Mouse (Mus musculus): ENCODE measurements at regions not wholly inside any gene's neighbourhood (a gene's known extent, or its start where the extent isn't known, plus 50 kb on each side); places are given as distances from the start of the nearest gene placed in this dataset.

DNA sequence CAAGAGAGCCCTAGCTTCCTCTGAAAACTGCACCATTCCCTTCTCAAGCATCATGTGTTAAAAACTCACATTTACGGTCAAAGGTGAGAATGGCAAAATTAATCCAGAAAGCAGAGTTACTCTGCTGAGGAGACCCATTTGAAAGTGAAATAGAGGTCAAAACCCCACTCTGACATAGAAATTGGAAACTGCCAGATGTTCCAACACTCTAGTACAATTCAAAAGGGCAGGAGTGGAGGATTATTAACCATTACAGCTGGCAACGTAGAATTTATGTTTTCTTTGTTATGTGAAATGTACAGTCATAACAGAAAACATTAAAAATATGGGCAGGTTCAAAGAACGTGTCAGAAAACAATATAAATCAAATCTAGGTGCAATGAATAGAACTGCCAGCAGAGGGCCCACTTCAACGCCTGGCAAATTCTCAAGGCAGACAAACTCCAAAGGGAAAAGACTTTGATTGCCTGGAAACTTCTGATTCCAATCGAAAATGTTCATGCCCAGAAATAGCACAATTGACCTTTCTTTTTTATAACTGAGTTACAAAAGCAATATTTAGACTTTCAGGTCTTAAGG lies 54.2 kb upstream of the Rfpl4b start:
- 17% methylated on average over 5 of the region's 5 CpGs for WGBS
- Histone ChIP-seq H3K27me3 (ENCODE audit: control insufficient read depth, insufficient read depth, low read length) (no peaks in the 10 kb centered on the region), H3K4me3 (replicated peaks; ENCODE audit: insufficient read depth, low read depth, low read length) (no peak overlapping the region), H3K4me1 (ENCODE audit: control insufficient read depth, insufficient read depth, low read length) (no peaks in the 10 kb centered on the region), H3K27ac (ENCODE audit: insufficient read depth, low read length) (no peak overlapping the region)
- DNase-seq = peak; percentile 18 to 30
- TF ChIP-seq CTCF (IDR thresholded peaks at IDR 0.05; ENCODE audit: borderline replicate concordance, insufficient read depth, low read depth, low read length) (peak; percentile 34; the same call in 1 of the 2 replicates), POLR2A (IDR thresholded peaks at IDR 0.05; ENCODE audit: borderline replicate concordance, insufficient read depth, low read length) (no peak)

DNA sequence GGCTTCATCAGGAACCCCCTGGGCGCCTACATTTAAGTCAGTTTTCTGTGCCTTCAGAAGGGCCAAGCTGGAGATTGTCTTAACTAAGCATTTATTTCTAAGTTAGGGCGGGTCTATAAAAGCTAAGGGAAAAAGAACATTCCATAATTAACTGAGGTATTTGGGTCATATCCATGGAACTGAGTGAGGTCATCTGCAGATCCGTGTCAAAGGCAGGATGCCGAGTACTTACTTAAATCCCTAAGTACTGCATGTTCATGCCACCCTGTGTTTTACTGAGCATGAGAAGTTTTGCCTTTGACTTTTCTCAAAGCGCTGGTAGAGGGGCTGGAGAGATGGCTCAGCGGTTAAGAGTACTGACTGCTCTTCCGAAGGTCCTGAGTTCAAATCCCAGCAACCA lies 57.7 kb upstream of the Rfpl4b start:
- Histone ChIP-seq H3K27ac (ENCODE audit: insufficient read depth, low read length) (no peak overlapping the region), H3K4me1 (ENCODE audit: control insufficient read depth, insufficient read depth, low read length) (no peaks in the 10 kb centered on the region), H3K4me3 (replicated peaks; ENCODE audit: insufficient read depth, low read depth, low read length) (no peak overlapping the region), H3K27me3 (ENCODE audit: control insufficient read depth, insufficient read depth, low read length) (no peaks in the 10 kb centered on the region)
- no peak for DNase-seq
- TF ChIP-seq CTCF (IDR thresholded peaks at IDR 0.05; ENCODE audit: borderline replicate concordance, insufficient read depth, low read depth, low read length) (no peak), POLR2A (IDR thresholded peaks at IDR 0.05; ENCODE audit: borderline replicate concordance, insufficient read depth, low read length) (no peak)
- WGBS = 95% methylated on average over 7 of the region's 7 CpGs

DNA sequence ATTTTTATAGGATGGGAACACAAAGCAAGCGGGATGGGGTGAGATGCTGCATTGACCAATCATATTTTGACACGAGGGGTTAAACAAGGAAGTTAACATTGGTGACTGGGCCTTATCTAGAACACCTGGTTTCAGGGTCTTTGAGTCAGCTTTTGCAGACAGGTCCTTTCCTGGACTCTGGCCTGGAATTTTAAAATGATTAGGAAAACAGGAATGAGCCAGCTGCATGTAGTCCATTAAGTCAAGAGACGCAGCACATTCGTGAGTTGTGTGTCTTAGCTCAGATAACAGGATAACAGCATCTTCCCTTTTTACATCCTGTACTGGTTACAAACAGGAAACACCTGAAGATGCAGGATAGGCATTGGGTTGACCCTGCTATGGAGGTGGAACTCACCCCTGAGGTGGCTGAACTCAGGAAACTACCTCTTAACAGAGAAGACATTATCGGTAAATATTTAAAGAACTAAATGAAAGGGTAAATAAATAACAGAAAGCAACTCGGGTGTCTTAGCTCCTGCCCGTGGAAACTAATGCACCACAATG lies 59.1 kb upstream of the Rfpl4b start:
- Histone ChIP-seq H3K27ac (ENCODE audit: insufficient read depth, low read length) (no peak overlapping the region), H3K27me3 (ENCODE audit: control insufficient read depth, insufficient read depth, low read length) (no peaks in the 10 kb centered on the region), H3K4me3 (replicated peaks; ENCODE audit: insufficient read depth, low read depth, low read length) (no peak overlapping the region), H3K4me1 (ENCODE audit: control insufficient read depth, insufficient read depth, low read length) (no peaks in the 10 kb centered on the region)
- no peak for DNase-seq
- TF ChIP-seq CTCF (IDR thresholded peaks at IDR 0.05; ENCODE audit: borderline replicate concordance, insufficient read depth, low read depth, low read length) (no peak), POLR2A (IDR thresholded peaks at IDR 0.05; ENCODE audit: borderline replicate concordance, insufficient read depth, low read length) (no peak)
- WGBS = 91% methylated on average over 7 of the region's 7 CpGs

DNA sequence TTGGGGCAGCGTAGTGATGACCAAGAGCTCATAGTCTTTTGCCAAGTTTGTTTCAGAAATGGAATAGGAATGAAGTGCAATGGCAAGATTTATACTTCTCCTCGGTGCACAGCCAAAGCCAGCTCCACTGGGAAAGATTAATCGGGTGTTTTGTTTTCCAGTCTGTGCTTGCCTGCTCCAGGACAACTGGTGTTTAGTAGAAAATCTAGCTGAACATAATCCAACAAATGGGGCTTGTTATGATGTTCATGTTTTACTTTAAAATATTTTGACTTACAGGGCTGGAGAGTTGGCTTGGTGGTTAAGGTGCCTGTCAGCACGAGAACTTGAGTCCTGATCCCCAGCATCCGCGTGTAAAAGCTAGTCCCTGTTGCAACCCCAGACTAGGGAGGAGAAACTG lies 60.6 kb upstream of the Rfpl4b start:
- no peak for DNase-seq
- Histone ChIP-seq H3K27ac (ENCODE audit: insufficient read depth, low read length) (no peak overlapping the region), H3K4me1 (ENCODE audit: control insufficient read depth, insufficient read depth, low read length) (no peaks in the 10 kb centered on the region), H3K4me3 (replicated peaks; ENCODE audit: insufficient read depth, low read depth, low read length) (no peak overlapping the region), H3K27me3 (ENCODE audit: control insufficient read depth, insufficient read depth, low read length) (no peaks in the 10 kb centered on the region)
- TF ChIP-seq CTCF (IDR thresholded peaks at IDR 0.05; ENCODE audit: borderline replicate concordance, insufficient read depth, low read depth, low read length) (no peak), POLR2A (IDR thresholded peaks at IDR 0.05; ENCODE audit: borderline replicate concordance, insufficient read depth, low read length) (no peak)
- 86% methylated on average over 6 of the region's 6 CpGs for WGBS

DNA sequence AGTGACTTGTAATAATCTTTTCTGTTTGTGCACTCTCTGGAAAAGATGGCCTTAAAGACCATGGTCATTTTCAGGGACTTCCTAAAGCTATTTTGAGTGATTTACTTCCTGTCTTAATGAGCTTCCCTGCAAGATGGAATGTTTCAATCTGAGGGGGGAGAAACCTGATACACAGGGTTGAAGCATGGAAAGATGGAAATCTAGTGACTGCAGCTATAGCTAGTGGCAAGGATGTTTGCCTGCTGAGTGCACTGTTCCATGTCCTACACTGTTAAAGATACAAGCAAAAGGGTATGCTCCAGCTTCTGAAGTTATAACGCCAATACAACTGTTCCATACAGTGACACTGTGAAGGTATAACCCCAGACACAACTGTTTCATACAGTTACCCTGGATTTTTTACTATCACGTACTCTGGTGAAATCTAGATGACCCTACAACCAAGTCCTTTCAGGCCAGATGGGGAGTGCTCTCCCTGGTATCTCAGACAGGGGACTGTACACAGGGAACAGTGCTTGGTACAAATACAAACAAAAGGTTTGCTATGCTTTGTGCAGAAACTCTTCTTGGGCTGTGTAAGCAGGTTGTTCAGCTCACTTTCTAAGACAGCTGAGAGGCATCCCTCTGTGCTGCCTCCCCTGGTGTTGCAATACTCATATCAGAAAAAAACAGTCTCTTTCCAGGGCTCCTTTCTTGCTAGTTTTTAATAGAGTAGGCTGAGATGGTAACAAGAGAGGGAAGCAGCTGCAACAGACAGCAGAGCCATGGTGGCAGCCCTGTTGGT lies 62.4 kb upstream of the Rfpl4b start:
- TF ChIP-seq CTCF (IDR thresholded peaks at IDR 0.05; ENCODE audit: borderline replicate concordance, insufficient read depth, low read depth, low read length) (no peak), POLR2A (IDR thresholded peaks at IDR 0.05; ENCODE audit: borderline replicate concordance, insufficient read depth, low read length) (no peak)
- Histone ChIP-seq H3K27me3 (ENCODE audit: control insufficient read depth, insufficient read depth, low read length) (no peaks in the 10 kb centered on the region), H3K4me3 (replicated peaks; ENCODE audit: insufficient read depth, low read depth, low read length) (no peak overlapping the region), H3K4me1 (ENCODE audit: control insufficient read depth, insufficient read depth, low read length) (no peaks in the 10 kb centered on the region), H3K27ac (ENCODE audit: insufficient read depth, low read length) (no peak overlapping the region)
- no peak for DNase-seq
- 82% methylated on average over 2 of the region's 2 CpGs for WGBS

DNA sequence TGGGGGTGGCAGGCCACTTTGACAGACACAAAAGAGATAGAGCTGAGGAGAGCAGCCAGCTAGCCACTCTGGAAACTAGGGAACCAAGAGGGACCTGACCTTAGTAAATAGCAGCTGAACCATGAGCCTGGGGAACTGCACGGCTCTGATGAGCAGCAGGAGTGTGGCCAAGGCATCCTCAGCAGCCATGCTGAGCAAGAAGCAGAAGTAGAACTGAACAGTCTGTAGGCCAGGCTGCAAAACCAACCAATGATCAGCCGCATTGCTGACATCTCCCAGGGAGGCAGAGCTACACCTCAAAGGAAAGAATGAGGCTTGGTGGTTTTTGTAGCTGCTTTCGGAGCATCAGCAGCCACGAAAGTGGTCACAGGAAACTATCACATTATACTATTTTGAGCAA lies 63.1 kb upstream of the Rfpl4b start:
- 61% methylated on average over 4 of the region's 4 CpGs for whole genome bisulfite sequencing
- DNase-seq = no peak
- Histone ChIP-seq H3K4me1 (ENCODE audit: control insufficient read depth, insufficient read depth, low read length) (no peaks in the 10 kb centered on the region), H3K27me3 (ENCODE audit: control insufficient read depth, insufficient read depth, low read length) (no peaks in the 10 kb centered on the region), H3K4me3 (replicated peaks; ENCODE audit: insufficient read depth, low read depth, low read length) (no peak overlapping the region), H3K27ac (ENCODE audit: insufficient read depth, low read length) (no peak overlapping the region)
- no peak for TF ChIP-seq CTCF (IDR thresholded peaks at IDR 0.05; ENCODE audit: borderline replicate concordance, insufficient read depth, low read depth, low read length)
- no peak for TF ChIP-seq POLR2A (IDR thresholded peaks at IDR 0.05; ENCODE audit: borderline replicate concordance, insufficient read depth, low read length)

DNA sequence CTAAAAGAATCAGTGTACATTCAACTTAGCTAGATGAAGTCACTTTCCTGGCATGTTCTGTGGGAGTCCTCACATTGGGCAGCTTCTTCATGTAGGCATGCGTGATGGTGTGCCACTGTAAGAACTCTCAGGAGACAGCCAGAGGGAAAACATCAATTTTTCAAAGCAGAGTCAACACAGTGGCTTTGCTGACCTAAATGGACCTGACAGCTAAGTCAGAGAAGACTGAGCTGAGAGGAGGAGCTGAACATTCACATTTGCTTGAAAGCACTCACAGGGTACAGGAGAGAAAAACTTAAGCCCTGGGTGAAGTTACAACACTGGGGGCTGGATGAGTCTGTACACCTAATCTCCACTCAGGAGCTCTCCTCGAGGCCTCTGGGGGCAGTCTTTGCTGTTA lies 64.9 kb upstream of the Rfpl4b start:
- Histone ChIP-seq H3K27ac (ENCODE audit: insufficient read depth, low read length) (no peak overlapping the region), H3K27me3 (ENCODE audit: control insufficient read depth, insufficient read depth, low read length) (no peaks in the 10 kb centered on the region), H3K4me3 (replicated peaks; ENCODE audit: insufficient read depth, low read depth, low read length) (no peak overlapping the region), H3K4me1 (ENCODE audit: control insufficient read depth, insufficient read depth, low read length) (no peaks in the 10 kb centered on the region)
- TF ChIP-seq CTCF (IDR thresholded peaks at IDR 0.05; ENCODE audit: borderline replicate concordance, insufficient read depth, low read depth, low read length) (no peak), POLR2A (IDR thresholded peaks at IDR 0.05; ENCODE audit: borderline replicate concordance, insufficient read depth, low read length) (no peak)
- 38% methylated on average over 2 of the region's 2 CpGs for whole genome bisulfite sequencing
- DNase-seq = no peak

DNA sequence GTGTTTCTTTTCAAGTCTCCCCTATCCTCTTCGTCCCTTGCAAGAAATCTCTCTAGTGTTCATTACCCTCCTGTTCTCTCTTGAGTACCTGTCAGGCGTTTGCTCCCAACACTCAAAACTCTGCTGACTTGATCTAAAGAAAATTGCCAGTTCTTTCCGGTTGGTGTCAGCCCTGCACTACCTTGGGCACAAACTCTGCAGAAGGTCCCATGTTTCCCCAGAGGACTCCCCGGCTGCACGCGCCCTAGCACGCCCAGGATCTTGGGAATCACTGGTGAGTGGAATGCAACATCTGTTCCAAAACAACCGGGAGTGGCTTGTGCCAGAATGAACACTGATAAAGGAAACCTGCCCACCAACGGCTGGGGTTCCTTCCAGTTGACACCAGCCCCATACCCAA lies 66.3 kb upstream of the Rfpl4b start:
- H3K4me3 ChIP-seq (replicated peaks; ENCODE audit: insufficient read depth, low read depth, low read length) = no peak overlapping the region
- H3K27ac ChIP-seq (ENCODE audit: insufficient read depth, low read length) = no peak overlapping the region
- no peaks in the 10 kb centered on the region for H3K27me3 ChIP-seq (ENCODE audit: control insufficient read depth, insufficient read depth, low read length)
- no peaks in the 10 kb centered on the region for H3K4me1 ChIP-seq (ENCODE audit: control insufficient read depth, insufficient read depth, low read length)
- 76% methylated on average over 9 of the region's 9 CpGs for WGBS
- TF ChIP-seq POLR2A (IDR thresholded peaks at IDR 0.05; ENCODE audit: borderline replicate concordance, insufficient read depth, low read length) (no peak), CTCF (IDR thresholded peaks at IDR 0.05; ENCODE audit: borderline replicate concordance, insufficient read depth, low read depth, low read length) (no peak)
- DNase-seq = no peak
